Mouse (Mus musculus) megakaryocyte, embryonic 14.5 days (primary cell): ENCODE results near the gene Gm42906. TPM values are rescaled to one million over a fixed set of nuclear protein-coding genes. Genes with fewer than 3 reads are reported as not detected.

Experiments used
- H3K27me3 ChIP-seq: replicated peaks from 2 replicates; pipeline ENCODE3; 2012; ENCODE audit warnings: inconsistent platforms
- H3K36me3 ChIP-seq: replicated peaks from 2 replicates; pipeline ENCODE3; 2012; ENCODE audit warnings: low read length, inconsistent platforms, mixed read lengths
- H3K4me1 ChIP-seq: 2 replicates; pipeline ENCODE4 v1.6.1; 2012; ENCODE audit warnings: inconsistent platforms
- H3K4me3 ChIP-seq: replicated peaks from 2 replicates; pipeline ENCODE3; 2012; ENCODE audit warnings: moderate library complexity, mild to moderate bottlenecking, inconsistent platforms
- H3K9me3 ChIP-seq: 2 replicates; pipeline ENCODE4 v1.6.1; 2012; ENCODE audit warnings: inconsistent platforms
- FLI1 ChIP-seq: IDR thresholded peaks from 2 replicates; pipeline ENCODE4 v1.6.1; 2012; ENCODE audit warnings: low read length, inconsistent platforms, mixed read lengths
- GATA1 ChIP-seq: IDR thresholded peaks from 3 replicates; pipeline ENCODE4 v1.6.1; 2012; ENCODE audit warnings: mixed read lengths, low read length, inconsistent platforms, borderline replicate concordance
- polyA plus RNA-seq: library from polyadenylated mRNA; stranded (reverse); fragments of >175 nt; gene quantifications from 2 replicates; pipeline ENCODE4 v1.2.3, GENCODE M21; 2012; ENCODE audit warnings: low replicate concordance; ENCODE audit not compliant: insufficient read depth

The Gm42906 gene
- polyA plus RNA-seq, 1 experiment: not detected

DNA sequence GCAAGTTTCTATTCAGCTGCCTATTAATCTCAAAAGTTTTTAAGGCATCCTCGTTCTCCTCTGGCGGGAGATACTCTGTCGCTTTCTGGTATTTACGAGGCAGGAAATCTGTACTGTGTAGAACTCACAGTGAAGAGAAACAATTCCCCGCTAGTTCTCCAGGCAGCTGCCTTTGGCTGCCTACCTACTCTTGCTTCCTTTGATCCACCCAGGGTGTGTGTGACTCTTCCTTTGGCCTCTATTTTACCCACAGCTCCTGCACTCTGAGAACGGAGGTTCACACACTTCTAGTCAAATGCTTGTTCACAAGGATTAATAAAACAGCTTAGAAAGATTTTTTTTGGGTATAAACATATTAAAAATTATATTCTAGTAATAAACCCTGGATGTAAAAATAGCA, 338.8 kb downstream of the Gm42906 start:
- Histone ChIP-seq H3K36me3 (no peaks in the 10 kb centered on the region), H3K4me1 (no peaks in the 10 kb centered on the region), H3K27me3 (no peaks in the 10 kb centered on the region), H3K9me3 (0 out of 2 replicates have a peak, but pooled peaks cover 12% of the 10 kb centered on the region), H3K4me3 (no peak overlapping the region)
- TF ChIP-seq GATA1 (no peak), FLI1 (no peak)

DNA sequence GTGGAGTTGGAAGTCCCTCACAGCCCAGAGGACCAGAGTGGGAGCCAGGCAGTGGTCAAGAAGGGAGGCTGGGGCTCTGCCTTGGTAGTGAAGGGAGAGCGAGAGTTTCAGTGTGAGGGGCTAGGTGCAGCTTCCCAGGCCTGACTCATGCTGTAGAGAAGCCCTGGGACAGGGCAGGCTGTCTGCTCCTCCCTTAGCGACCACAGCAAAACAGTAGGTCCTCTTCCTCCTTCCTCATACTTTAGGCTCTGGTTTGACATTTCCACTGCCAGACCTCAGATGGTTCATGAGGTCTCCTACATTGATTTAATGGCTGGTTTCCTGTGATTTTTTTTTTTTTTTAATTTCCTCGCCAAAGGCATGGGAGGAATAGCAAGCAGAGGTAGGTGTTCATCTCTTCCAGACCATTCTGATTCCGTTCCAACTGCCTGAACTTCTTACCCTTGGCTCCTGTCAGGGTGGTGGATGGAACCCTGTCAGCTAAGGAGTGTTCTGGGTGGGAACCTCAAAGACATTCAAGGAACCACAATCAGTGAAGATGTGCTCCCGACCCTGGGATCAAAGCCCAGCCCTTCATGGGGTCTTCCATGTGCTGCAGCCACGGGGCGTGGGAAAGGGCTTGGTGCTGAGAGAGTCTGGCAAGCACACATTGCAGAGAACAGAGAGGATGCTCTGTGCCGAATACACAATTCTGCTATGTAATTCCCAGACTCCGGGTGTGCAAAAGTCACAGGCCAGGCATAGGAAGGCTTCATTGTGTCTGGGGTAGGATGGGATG, 341.3 kb downstream of the Gm42906 start:
- Histone ChIP-seq H3K36me3 (no peaks in the 10 kb centered on the region), H3K9me3 (0 out of 2 replicates have a peak, but pooled peaks cover 4% of the 10 kb centered on the region), H3K4me1 (no peaks in the 10 kb centered on the region), H3K4me3 (no peak overlapping the region), H3K27me3 (no peaks in the 10 kb centered on the region)
- TF ChIP-seq GATA1 (no peak), FLI1 (no peak)

DNA sequence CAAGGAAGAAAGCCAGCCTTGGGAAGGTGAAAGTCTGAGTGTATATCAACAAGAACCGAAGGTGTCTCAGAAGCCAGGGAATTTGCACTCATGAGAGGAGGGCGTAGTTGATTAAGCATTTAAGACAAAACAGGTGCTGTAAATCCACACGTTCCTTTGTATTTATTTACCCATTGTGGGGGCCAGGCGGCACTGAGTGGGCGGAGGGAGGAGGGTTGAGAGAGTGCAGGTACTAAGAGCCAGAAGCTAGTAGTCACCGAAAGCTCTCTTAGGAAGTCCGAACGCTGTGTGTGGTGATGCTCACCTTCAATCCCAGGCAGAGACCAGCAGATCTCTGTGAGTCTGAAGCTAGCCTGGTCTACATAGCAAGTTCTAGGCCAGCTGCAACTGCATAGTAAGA, 342.2 kb downstream of the Gm42906 start:
- no peak overlapping the region for H3K4me3 ChIP-seq
- H3K9me3 ChIP-seq: 0 out of 2 replicates have a peak, but pooled peaks cover 4% of the 10 kb centered on the region
- H3K4me1 ChIP-seq: no peaks in the 10 kb centered on the region
- TF ChIP-seq GATA1: no peak
- no peak for TF ChIP-seq FLI1
- no peaks in the 10 kb centered on the region for H3K27me3 ChIP-seq
- H3K36me3 ChIP-seq: no peaks in the 10 kb centered on the region

DNA sequence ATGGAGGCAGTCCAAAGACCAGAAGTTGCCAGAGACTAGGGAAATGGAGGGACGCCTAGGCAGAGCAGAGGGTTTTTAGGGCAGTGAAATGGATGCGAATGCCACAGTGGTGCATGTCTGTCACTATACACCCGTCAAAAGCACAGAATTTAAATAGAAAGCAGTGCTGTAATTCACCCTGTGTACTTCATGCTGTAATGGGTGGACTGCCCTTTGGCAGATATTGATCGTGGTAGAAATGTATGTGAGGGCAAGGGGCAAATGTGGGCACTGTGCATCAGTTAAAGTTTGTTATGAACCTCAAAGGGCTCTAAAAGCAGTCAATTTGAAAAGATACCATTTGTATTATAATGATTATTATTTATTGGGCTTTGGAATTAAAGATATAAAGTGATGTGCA, 347.7 kb downstream of the Gm42906 start:
- Histone ChIP-seq H3K27me3 (no peaks in the 10 kb centered on the region), H3K4me3 (no peak overlapping the region), H3K4me1 (no peaks in the 10 kb centered on the region), H3K36me3 (no peaks in the 10 kb centered on the region), H3K9me3 (peaks cover 11% of the 10 kb centered on the region)
- TF ChIP-seq GATA1 (no peak), FLI1 (no peak)

DNA sequence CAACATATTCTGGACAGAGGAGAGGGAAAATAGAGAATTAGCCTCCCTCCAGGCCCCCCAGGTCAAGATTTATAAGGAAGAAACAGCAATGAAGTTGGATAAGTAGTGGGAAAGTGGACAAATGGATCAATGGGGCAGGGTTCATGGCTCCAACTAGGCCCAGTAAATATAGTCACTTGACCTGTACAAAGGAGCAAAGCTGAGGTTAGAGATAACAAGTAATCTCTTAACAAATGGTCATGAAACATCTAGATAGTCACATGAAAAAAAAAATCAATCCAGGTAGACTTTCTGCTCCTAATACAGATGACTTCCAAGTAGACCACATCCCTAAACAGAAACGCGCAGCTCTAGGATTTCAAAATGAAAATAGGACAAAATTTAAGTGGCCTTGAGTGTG, 350.0 kb downstream of the Gm42906 start:
- peaks cover 21% of the 10 kb centered on the region for H3K9me3 ChIP-seq
- H3K36me3 ChIP-seq: no peaks in the 10 kb centered on the region
- TF ChIP-seq GATA1: no peak
- no peak for TF ChIP-seq FLI1
- no peaks in the 10 kb centered on the region for H3K4me1 ChIP-seq
- no peaks in the 10 kb centered on the region for H3K27me3 ChIP-seq
- no peak overlapping the region for H3K4me3 ChIP-seq

DNA sequence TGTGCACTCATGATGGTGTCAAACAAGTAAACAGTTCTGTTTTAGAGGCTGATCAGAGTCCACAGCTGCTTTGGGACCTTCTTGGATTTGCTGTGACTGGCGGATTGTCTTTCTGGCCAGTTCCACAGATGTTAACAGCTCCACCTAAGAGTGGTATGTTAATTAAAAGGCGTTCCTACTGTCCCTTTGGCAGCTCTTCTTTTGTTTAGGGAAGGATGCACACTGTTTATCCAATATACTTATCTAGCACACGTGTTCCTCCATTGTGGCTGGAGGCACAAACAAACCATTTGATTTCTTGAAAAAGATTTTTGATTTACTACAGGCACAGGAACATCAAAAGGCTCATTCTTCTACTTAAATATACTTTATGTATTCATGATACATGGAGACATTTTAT, 351.0 kb downstream of the Gm42906 start:
- TF ChIP-seq GATA1: no peak
- no peak for TF ChIP-seq FLI1
- Histone ChIP-seq H3K4me3 (no peak overlapping the region), H3K27me3 (no peaks in the 10 kb centered on the region), H3K9me3 (peaks cover 17% of the 10 kb centered on the region), H3K36me3 (no peaks in the 10 kb centered on the region), H3K4me1 (no peaks in the 10 kb centered on the region)

DNA sequence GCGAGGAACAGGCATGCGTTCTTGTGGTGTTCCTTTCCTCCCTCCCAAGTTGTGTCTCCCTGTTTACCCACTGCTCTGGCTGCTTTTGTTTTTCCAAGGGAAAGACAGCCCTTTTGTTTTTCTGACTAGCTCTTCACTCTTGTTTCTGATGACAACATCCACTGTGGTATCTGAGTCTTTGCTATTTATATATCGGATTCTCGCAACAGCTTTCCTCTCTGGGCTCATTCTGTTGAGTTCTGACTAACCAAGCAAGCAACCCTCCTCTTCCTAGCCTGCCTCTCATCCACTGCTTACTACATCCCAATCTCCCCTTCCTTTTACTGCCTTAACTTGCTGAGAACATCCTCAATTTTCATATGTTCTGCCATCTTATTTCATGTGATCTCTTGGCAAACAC, 353.7 kb downstream of the Gm42906 start:
- H3K4me1 ChIP-seq: no peaks in the 10 kb centered on the region
- H3K9me3 ChIP-seq: peaks cover 17% of the 10 kb centered on the region
- no peak for TF ChIP-seq GATA1
- TF ChIP-seq FLI1: no peak
- no peak overlapping the region for H3K4me3 ChIP-seq
- no peaks in the 10 kb centered on the region for H3K36me3 ChIP-seq
- no peaks in the 10 kb centered on the region for H3K27me3 ChIP-seq

DNA sequence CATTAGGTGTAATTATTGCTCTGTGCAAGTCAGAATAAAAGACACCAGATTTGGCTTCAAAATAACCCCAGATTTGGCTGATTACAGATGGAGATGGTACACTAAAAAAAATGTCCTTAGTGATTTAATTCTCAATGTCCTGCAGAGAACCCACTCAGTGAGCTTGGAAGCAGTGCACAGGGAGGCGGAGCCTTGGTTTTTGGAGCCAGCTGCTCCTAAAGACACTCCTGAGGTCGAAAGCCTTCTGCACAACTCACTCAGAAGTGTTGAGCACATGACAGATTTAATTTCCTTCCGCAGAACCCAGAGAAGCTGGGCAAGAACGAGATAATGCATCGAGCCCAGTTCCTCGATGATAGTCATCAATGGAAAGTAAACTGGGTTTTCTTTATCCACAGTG, 356.5 kb downstream of the Gm42906 start:
- H3K36me3 ChIP-seq: no peaks in the 10 kb centered on the region
- TF ChIP-seq FLI1: no peak
- TF ChIP-seq GATA1: no peak

DNA sequence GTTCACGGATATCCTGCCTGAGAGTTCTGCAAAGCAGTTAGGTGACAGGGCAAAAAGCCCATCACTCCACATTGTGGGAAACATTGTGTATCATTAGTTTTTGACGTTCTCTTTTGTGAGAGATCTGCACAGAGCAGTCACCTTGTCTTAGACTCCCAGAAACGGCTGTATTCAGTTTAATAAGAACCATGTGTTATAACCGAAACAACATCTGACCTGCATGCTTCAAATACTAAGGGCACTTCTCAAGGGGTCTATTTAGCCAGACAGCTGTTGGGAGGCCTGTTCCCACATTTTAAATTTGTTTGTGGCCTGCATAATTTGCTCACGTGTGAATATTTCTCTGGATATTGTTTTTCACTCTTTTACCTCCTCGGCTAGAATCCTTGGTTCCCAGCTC, 357.1 kb downstream of the Gm42906 start:
- TF ChIP-seq GATA1: no peak
- TF ChIP-seq FLI1: no peak
- Histone ChIP-seq H3K27me3 (no peaks in the 10 kb centered on the region), H3K4me3 (no peak overlapping the region), H3K9me3 (peaks cover 18% of the 10 kb centered on the region), H3K36me3 (no peaks in the 10 kb centered on the region), H3K4me1 (no peaks in the 10 kb centered on the region)

More for the DNA sequence above, 356.5 kb downstream of the Gm42906 start:
- peaks cover 18% of the 10 kb centered on the region for H3K9me3 ChIP-seq
- H3K27me3 ChIP-seq: no peaks in the 10 kb centered on the region
- H3K4me1 ChIP-seq: no peaks in the 10 kb centered on the region
- H3K4me3 ChIP-seq: no peak overlapping the region

DNA sequence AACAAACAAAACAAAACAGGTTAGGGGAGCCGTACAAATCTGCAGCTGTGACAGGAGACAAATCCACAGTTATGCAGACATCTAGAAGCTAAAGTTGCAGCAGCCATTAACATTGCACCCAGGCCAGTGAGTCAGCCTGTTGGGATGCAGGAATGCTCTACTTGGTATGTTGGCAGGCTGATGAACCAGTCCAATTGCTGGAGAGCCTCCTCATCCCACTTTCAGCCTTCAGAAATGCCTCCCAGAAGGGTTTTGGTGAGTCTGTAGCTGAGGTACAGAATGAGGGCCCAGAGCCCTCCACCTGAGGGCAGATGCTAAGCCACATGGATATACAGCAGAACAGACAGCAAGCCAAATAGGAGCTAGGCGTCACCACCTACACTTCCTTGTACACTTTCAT, 358.4 kb downstream of the Gm42906 start:
- Histone ChIP-seq H3K4me1 (no peaks in the 10 kb centered on the region), H3K9me3 (peaks cover 13% of the 10 kb centered on the region), H3K4me3 (no peak overlapping the region), H3K36me3 (no peaks in the 10 kb centered on the region), H3K27me3 (no peaks in the 10 kb centered on the region)
- TF ChIP-seq GATA1: no peak
- no peak for TF ChIP-seq FLI1
